Mouse (Mus musculus): ENCODE data around the gene Tmem123. TPM values are rescaled to one million over a fixed set of nuclear protein-coding genes. Genes with fewer than 3 reads are reported as not detected.

The Tmem123 gene
- 77.3 and 83.0 TPM in 2 replicates for total RNA-seq (2014; fragmentation: Nextera tagmentation)
- 114 and 119 TPM in 2 replicates for total RNA-seq (2017)

GRCm38 (mm10) chr9:7763614-7764300, at the start of gene Tmem123:
TSS of gene Tmem123 (plus strand) at chr9:7764041.
- ATAC-seq (replicated peaks; ENCODE audit: poor library complexity, severe bottlenecking): peak; percentile 89

GRCm38 (mm10) chr9:7714062-7714907, 49.6 kb upstream of the Tmem123 start:
- peak; percentile 84 for ATAC-seq (replicated peaks; ENCODE audit: poor library complexity, severe bottlenecking)

DNA sequence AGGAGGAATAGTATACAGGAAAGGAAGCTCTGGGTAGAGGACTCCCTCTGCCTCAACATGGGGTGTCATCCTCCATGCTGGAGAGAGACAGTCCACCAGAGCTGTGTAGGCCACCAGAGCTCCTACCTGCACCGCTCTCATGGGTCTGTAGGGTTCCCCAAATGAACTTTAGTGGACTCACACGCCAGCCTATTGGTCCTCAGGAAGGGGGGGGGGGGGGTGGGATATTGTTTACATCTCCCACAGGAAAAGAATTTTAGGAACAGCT, 49.0 kb upstream of the Tmem123 start:
- ATAC-seq (replicated peaks; ENCODE audit: poor library complexity, severe bottlenecking): 0 out of 2 replicates have a peak, but pooled peaks have one; percentile 13

DNA sequence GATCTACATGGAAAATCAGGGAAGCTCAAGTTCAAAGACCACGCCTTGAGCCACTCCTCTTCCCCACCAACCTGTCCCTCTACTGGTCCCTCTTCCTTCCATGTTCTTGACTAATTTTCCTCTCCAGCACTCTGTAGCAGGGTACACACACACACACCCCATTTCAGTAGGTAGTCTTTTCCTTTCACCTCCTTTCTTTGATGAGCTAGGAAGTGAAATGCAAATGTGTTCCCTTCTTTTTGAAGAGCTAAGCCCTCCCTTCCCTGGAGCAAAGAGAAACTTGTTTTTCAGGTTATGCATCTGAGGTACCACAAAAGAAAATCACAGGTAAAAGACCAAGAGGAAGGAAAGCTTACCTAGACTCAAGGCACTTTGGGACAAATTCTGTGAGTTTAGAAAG, 42.3 kb upstream of the Tmem123 start:
- ATAC-seq (replicated peaks; ENCODE audit: poor library complexity, severe bottlenecking): no peak

GRCm38 (mm10) chr9:7728997-7729396, 34.8 kb upstream of the Tmem123 start:
- no peak for ATAC-seq (replicated peaks; ENCODE audit: poor library complexity, severe bottlenecking)

- no peak; the same call in 1 of the 2 replicates for ATAC-seq (replicated peaks; ENCODE audit: poor library complexity, severe bottlenecking)
These were observed 21.1 kb upstream of the Tmem123 start for GRCm38 (mm10) chr9:7742696-7743095.

GRCm38 (mm10) chr9:7744156-7744555, 19.7 kb upstream of the Tmem123 start:
- no peak for ATAC-seq (replicated peaks; ENCODE audit: poor library complexity, severe bottlenecking)

DNA sequence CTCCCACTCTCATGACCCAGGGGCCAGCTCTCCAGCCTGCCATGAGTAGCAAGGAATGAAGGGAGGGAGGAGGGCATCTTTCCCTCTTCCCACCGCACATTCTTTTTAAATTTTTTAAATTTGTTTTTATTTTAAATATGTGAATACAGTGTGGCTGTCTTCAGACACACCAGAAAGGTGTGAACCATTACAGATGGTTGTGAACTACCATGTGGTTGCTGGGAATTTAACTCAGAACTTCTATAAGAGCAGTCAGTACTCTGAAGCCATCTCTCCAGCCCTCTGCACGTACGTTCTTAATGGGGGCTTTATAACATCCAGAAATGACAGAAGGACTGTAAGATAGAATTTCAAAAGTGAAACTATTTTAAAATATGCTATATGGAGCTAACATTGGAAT, 15.0 kb upstream of the Tmem123 start:
- ATAC-seq (replicated peaks; ENCODE audit: poor library complexity, severe bottlenecking): no peak

- no peak for ATAC-seq (replicated peaks; ENCODE audit: poor library complexity, severe bottlenecking)
These were observed 14.3 kb upstream of the Tmem123 start for GRCm38 (mm10) chr9:7749537-7749936.

DNA sequence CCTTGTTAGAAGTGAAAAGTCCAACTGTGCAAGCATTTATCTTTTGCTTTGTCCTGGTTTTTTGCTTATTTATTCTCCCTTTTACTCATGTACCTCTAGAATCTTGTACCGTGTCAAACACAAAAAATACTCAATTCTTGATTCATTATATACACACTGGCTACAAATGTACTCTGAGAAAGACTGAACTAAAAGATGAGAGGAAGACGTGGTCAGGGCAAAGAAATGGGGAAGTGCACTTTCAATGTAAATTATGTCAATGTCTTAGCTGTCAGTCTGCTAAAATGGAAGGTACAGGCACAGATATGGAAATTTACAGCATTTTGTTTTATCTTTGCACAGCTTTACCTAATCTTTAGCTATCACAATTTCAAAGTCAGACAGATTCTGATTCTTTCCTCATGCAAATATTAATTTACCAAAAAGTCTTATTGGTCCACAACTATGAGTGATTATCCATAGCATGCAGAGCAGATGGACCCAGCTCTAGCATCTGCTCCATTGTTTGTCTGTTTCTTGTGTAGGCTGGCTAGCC, 7.9 kb upstream of the Tmem123 start:
- ATAC-seq (replicated peaks; ENCODE audit: poor library complexity, severe bottlenecking): peak; percentile 83

DNA sequence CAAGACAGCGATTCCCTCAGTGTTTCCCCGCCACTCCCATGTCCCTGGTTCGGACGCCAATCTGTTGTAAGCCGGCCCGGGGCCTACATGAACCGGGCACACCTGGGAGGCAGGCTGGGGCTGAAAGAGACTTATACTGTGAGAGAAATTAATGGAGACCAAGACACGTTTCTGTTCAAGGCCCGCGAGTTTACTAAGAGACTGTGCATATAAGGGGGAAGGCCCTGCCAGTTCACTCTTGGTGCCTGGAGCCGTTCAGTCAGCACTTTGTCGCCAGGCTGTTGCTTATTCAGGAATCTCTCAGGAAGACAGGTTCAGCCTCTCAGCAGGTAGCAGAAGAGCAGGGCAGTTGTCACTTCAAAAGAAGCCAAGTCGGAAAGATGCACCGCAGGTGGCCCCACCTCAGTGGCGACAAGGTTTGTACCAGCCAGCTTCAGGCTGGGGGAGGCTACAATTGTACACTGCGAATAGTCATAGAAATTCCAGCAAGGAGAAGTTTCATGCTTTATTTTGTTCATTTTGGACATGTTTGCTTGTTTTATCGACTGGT, 1.9 kb upstream of the Tmem123 start:
- no peak for ATAC-seq (replicated peaks; ENCODE audit: poor library complexity, severe bottlenecking)

DNA sequence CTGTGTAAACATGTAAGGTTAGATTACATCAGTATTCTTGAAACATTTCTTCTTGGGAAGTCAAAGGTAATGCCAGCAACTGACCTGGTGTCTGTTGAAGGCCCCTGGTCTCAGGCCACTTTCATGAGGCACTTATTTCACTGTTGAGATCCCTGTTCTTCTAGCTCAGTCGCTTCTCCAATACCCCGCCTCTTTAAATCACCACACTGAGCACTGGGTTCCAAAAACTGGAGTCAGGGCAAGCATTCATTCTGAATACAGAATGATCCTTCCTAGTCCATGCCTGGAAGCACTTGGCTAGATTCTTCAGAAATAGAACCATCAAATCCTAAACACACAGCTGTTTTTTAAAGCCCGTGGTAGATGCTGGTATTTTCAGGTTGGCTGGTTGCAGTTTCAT, 1.1 kb upstream of the Tmem123 start:
- ATAC-seq (replicated peaks; ENCODE audit: poor library complexity, severe bottlenecking): no peak

GRCm38 (mm10) chr9:7764463-7764871, 626 bp downstream of the Tmem123 start:
- peak; percentile 49 for ATAC-seq (replicated peaks; ENCODE audit: poor library complexity, severe bottlenecking)

DNA sequence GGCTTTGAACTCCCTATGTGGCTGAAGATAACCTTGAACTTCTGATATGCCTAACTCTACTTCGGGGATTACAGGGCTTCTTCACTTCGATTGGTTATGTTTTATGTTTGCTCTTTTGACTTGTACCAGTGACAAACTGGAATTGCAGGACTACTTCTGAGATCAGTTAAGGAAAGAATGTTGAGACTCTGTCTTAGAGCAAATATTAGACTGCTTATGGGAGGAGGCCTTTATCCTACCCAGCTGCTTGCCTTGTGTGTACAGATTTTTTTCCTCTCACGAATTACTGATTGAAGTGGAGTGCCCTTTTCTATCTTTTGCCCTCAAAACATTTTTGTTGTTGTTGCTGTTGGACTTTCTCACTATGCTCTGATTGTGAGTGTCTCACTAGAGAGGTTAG, 1.4 kb downstream of the Tmem123 start:
- no peak for ATAC-seq (replicated peaks; ENCODE audit: poor library complexity, severe bottlenecking)

- no peak for ATAC-seq (replicated peaks; ENCODE audit: poor library complexity, severe bottlenecking)
These were observed 2.7 kb downstream of the Tmem123 start for GRCm38 (mm10) chr9:7766582-7766981.

DNA sequence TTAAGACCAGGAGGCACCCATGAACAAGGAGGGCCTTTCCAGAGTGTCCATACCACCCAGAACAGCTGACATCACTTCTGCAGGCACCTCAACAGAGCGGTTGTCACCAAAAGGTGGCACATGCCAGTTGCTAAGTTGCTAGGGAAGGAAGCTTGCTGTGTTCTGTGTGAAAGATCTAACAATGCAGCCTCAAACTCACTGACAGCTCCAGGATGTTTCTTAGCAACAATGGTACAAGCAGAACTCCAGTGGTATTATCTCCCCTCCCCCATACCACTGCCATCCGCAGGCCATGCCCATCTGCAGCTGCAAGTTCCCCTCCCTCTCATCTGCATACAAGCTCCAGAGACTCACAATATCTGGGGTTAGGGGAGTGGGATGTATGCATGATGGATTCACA, 3.7 kb downstream of the Tmem123 start:
- ATAC-seq (replicated peaks; ENCODE audit: poor library complexity, severe bottlenecking): no peak

- ATAC-seq (replicated peaks; ENCODE audit: poor library complexity, severe bottlenecking): no peak
These were observed 5.2 kb downstream of the Tmem123 start for GRCm38 (mm10) chr9:7769081-7769480.

- ATAC-seq (replicated peaks; ENCODE audit: poor library complexity, severe bottlenecking): no peak
These were observed 5.7 kb downstream of the Tmem123 start for GRCm38 (mm10) chr9:7769491-7769890.

DNA sequence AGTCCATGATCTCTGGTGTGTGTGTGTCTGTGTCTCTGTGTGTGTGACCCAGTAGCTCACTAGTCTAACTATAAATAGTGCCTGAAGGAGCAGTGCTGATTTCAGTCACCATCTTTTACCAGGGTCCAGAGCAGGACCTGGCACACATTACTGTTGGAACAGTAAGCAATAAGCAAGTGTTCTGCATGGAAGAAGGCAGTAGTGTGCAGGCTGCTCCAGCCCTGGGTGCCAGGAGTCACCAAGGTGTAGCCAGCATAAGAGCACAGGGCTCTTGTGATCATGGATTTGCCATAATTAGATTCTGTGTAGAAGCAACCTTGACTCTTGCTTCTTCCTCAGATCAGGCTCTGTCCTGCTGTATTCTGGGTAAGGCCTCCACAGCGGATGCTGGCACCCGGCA, 8.5 kb downstream of the Tmem123 start:
- no peak for ATAC-seq (replicated peaks; ENCODE audit: poor library complexity, severe bottlenecking)

- no peak for ATAC-seq (replicated peaks; ENCODE audit: poor library complexity, severe bottlenecking)
These were observed 9.1 kb downstream of the Tmem123 start for GRCm38 (mm10) chr9:7772773-7773454.

- no peak for ATAC-seq (replicated peaks; ENCODE audit: poor library complexity, severe bottlenecking)
These were observed 9.8 kb downstream of the Tmem123 start for GRCm38 (mm10) chr9:7773686-7774085.

Measured in granulocyte monocyte progenitor cell, adult 5-6 weeks (primary cell).